Mouse (Mus musculus): ENCODE data around the gene Ski. TPM values are rescaled to one million over a fixed set of nuclear protein-coding genes. Genes with fewer than 3 reads are reported as not detected.

Gene Ski
- total and polyA plus RNA-seq, 2 experiments, result 4.2 to 19.5 TPM

DNA sequence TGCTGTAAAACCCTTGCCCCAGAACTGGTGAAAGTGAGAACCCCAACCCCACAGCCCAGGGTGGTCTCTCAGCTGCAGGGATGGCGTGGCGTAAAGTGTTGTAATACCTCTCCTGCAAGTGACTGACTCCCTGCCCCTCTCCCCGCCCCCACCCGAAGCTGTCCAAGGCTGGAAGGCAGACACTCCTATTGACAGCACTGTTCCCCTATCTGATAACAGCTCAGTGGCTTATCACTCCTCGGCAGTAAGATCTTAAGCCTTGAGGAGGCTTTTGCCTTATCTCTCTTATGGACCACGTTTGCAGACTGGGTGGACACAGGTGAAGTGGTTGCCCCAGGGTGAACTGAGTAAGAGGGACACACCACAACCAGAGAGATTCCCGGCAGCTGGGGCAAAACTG, 97.1 kb downstream of the Ski start:
- TF ChIP-seq POLR2A (IDR thresholded peaks at IDR 0.05; ENCODE audit: extremely low read depth, insufficient read depth, low read length) (no peak), CTCF (IDR thresholded peaks at IDR 0.05; ENCODE audit: low read depth, low read length) (no peak)
- Histone ChIP-seq H3K27ac (replicated peaks; ENCODE audit: insufficient read depth, low read depth, low read length) (no peak overlapping the region), H3K4me1 (ENCODE audit: control insufficient read depth, insufficient read depth, low read length) (peaks cover 12% of the 10 kb centered on the region), H3K36me3 (ENCODE audit: control insufficient read depth, insufficient read depth, low read length) (no peaks in the 10 kb centered on the region), H3K4me3 (ENCODE audit: insufficient read depth, low read depth, low read length) (no peak overlapping the region), H3K9ac (ENCODE audit: low read depth, low read length) (no peak overlapping the region), H3K79me2 (ENCODE audit: control insufficient read depth, insufficient read depth, low read length) (no peaks in the 10 kb centered on the region), H3K27me3 (ENCODE audit: control insufficient read depth, insufficient read depth, low read length) (no peaks in the 10 kb centered on the region)
- DNase-seq (ENCODE audit: extremely low read depth, low read depth, low spot score), result no peak
- WGBS, result 63% methylated on average over 7 of the region's 7 CpGs

DNA sequence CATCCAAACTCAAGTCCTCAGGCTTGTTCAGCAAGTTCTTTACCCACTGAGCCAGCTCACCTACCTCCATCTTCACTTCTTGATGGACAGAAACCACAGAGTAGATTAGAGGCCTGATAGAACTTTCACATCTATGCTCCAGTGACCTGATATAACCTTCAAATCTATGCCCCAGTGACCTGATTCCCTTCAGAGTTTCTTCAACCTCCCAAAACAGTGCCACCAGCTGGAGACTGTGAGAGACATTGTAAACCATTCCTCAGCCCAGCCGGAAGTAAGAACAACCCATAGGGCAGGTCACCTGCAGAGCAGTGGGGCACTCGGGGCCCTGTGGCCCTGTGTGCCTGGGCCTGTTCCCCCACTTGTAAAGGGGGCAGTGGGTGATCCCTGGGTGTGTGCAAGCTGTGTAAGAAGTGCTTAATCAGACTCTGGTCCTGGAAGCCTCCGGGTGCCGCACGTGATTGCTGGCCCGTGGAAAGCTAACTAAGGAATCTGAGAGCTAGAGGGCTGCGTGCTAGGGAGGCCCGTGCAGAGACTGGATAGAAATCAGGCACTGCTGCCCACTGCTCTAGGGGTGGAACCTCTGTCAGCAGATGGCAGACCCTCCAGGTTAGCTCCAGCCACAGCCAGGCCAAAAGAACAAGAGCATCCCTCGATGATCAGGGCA, 98.4 kb downstream of the Ski start:
- Histone ChIP-seq H3K36me3 (ENCODE audit: control insufficient read depth, insufficient read depth, low read length) (no peaks in the 10 kb centered on the region), H3K27me3 (ENCODE audit: control insufficient read depth, insufficient read depth, low read length) (no peaks in the 10 kb centered on the region), H3K4me1 (ENCODE audit: control insufficient read depth, insufficient read depth, low read length) (peaks cover 19% of the 10 kb centered on the region), H3K4me3 (ENCODE audit: insufficient read depth, low read depth, low read length) (no peak overlapping the region), H3K9ac (ENCODE audit: low read depth, low read length) (no peak overlapping the region), H3K27ac (replicated peaks; ENCODE audit: insufficient read depth, low read depth, low read length) (no peak overlapping the region), H3K79me2 (ENCODE audit: control insufficient read depth, insufficient read depth, low read length) (no peaks in the 10 kb centered on the region)
- TF ChIP-seq POLR2A (IDR thresholded peaks at IDR 0.05; ENCODE audit: extremely low read depth, insufficient read depth, low read length), result no peak
- no peak for TF ChIP-seq CTCF (IDR thresholded peaks at IDR 0.05; ENCODE audit: low read depth, low read length)
- WGBS, result 89% methylated on average over 9 of the region's 9 CpGs
- DNase-seq (ENCODE audit: extremely low read depth, low read depth, low spot score), result peak; percentile 55

GRCm38 (mm10) chr4:155122444-155123040, 99.8 kb downstream of the Ski start:
- WGBS, result 80% methylated on average over 16 of the region's 16 CpGs
- no peak for TF ChIP-seq CTCF (IDR thresholded peaks at IDR 0.05; ENCODE audit: low read depth, low read length)
- TF ChIP-seq POLR2A (IDR thresholded peaks at IDR 0.05; ENCODE audit: extremely low read depth, insufficient read depth, low read length), result no peak
- no peak for DNase-seq (ENCODE audit: extremely low read depth, low read depth, low spot score)
- no peaks in the 10 kb centered on the region for H3K36me3 ChIP-seq (ENCODE audit: control insufficient read depth, insufficient read depth, low read length)
- H3K9ac ChIP-seq (ENCODE audit: low read depth, low read length), result no peak overlapping the region
- peaks cover 19% of the 10 kb centered on the region for H3K4me1 ChIP-seq (ENCODE audit: control insufficient read depth, insufficient read depth, low read length)
- no peak overlapping the region for H3K27ac ChIP-seq (replicated peaks; ENCODE audit: insufficient read depth, low read depth, low read length)
- no peak overlapping the region for H3K4me3 ChIP-seq (ENCODE audit: insufficient read depth, low read depth, low read length)
- H3K79me2 ChIP-seq (ENCODE audit: control insufficient read depth, insufficient read depth, low read length), result no peaks in the 10 kb centered on the region
- H3K27me3 ChIP-seq (ENCODE audit: control insufficient read depth, insufficient read depth, low read length), result no peaks in the 10 kb centered on the region

DNA sequence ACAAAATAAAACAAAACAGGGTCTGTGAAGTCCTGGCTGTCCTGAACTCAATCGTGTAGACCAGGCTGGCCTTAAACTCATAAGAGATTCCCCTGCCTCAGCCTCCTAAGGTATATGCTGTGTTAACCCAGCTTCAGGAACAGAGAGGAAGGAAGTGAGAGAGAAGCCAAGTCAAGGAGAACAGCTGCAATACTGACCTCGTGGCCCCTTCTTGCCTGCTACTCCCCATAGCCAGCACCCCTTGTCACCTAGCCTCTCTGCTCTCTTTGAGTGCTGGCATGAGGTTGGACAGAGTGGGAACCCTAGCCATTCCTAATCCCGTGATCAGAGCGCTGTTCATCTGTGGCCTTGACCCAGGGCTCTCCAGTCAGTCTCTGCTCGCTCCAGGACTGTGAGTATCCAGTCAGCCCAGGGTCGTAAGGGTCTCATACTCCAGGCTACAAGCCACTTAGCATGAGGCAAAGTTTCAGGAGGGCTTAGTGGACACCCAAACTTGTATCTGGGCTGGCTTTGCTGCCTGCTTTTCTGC, 100.4 kb downstream of the Ski start:
- Histone ChIP-seq H3K4me1 (ENCODE audit: control insufficient read depth, insufficient read depth, low read length) (peaks cover 19% of the 10 kb centered on the region), H3K4me3 (ENCODE audit: insufficient read depth, low read depth, low read length) (no peak overlapping the region), H3K27me3 (ENCODE audit: control insufficient read depth, insufficient read depth, low read length) (no peaks in the 10 kb centered on the region), H3K36me3 (ENCODE audit: control insufficient read depth, insufficient read depth, low read length) (no peaks in the 10 kb centered on the region), H3K79me2 (ENCODE audit: control insufficient read depth, insufficient read depth, low read length) (no peaks in the 10 kb centered on the region), H3K27ac (replicated peaks; ENCODE audit: insufficient read depth, low read depth, low read length) (no peak overlapping the region), H3K9ac (ENCODE audit: low read depth, low read length) (no peak overlapping the region)
- peak; percentile 37 for DNase-seq (ENCODE audit: extremely low read depth, low read depth, low spot score)
- TF ChIP-seq POLR2A (IDR thresholded peaks at IDR 0.05; ENCODE audit: extremely low read depth, insufficient read depth, low read length) (no peak), CTCF (IDR thresholded peaks at IDR 0.05; ENCODE audit: low read depth, low read length) (no peak)
- WGBS, result 46% methylated on average over 6 of the region's 6 CpGs

DNA sequence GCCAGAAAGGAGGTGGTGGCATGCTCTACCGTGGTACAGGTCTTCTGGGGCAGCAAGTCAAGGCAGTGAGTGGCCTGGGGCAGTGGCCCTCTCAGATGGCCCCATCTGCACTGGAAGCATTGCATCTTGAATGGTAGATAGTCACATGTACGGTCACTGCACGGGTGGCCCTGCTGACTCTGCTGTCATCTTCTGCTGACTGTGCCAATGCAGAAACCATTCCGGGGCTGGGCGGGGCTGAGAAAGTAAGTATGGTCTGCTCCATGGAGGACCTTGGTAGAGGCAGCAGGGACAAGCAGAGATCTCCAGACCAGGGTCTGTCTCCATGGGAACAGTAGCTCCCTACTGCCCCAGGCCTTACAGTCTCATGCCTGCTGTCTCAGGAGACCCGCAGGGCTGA, 101.2 kb downstream of the Ski start:
- TF ChIP-seq CTCF (IDR thresholded peaks at IDR 0.05; ENCODE audit: low read depth, low read length) (no peak), POLR2A (IDR thresholded peaks at IDR 0.05; ENCODE audit: extremely low read depth, insufficient read depth, low read length) (no peak)
- DNase-seq (ENCODE audit: extremely low read depth, low read depth, low spot score), result peak; percentile 8
- H3K4me1 ChIP-seq (ENCODE audit: control insufficient read depth, insufficient read depth, low read length), result peaks cover 19% of the 10 kb centered on the region
- WGBS, result 70% methylated on average over 6 of the region's 6 CpGs
- no peak overlapping the region for H3K4me3 ChIP-seq (ENCODE audit: insufficient read depth, low read depth, low read length)
- H3K36me3 ChIP-seq (ENCODE audit: control insufficient read depth, insufficient read depth, low read length), result no peaks in the 10 kb centered on the region
- H3K27me3 ChIP-seq (ENCODE audit: control insufficient read depth, insufficient read depth, low read length), result no peaks in the 10 kb centered on the region
- H3K79me2 ChIP-seq (ENCODE audit: control insufficient read depth, insufficient read depth, low read length), result no peaks in the 10 kb centered on the region
- H3K27ac ChIP-seq (replicated peaks; ENCODE audit: insufficient read depth, low read depth, low read length), result peak overlapping the region; percentile 35; the same call in 1 of the 2 replicates
- peak overlapping the region; percentile 13; the same call in 1 of the 2 replicates for H3K9ac ChIP-seq (ENCODE audit: low read depth, low read length)

DNA sequence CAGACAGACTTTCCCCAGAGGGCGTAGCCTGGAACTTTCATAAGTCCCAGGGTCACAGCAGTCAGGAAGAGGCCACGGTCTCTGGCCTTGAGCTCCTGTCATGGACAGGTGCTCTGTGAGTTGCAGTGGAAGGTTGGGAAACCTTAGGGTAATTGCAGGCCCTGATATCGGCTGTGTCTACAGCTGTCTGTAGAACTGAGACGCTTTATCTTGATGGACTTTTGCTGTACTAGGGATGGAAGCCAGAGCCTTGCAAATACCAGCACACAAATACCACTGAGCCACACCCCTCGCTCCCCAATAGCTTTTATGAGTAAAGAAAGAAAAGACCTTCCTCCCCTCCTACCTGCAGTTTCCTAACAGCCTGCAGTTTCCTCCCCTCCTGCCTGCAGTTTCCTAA, 101.8 kb downstream of the Ski start:
- H3K27ac ChIP-seq (replicated peaks; ENCODE audit: insufficient read depth, low read depth, low read length), result peak overlapping the region; percentile 35; the same call in 1 of the 2 replicates
- H3K4me1 ChIP-seq (ENCODE audit: control insufficient read depth, insufficient read depth, low read length), result peaks cover 19% of the 10 kb centered on the region
- no peaks in the 10 kb centered on the region for H3K36me3 ChIP-seq (ENCODE audit: control insufficient read depth, insufficient read depth, low read length)
- DNase-seq (ENCODE audit: extremely low read depth, low read depth, low spot score), result peak; percentile 97
- WGBS, result 23% methylated on average over 5 of the region's 5 CpGs
- peak overlapping the region; percentile 13; the same call in 1 of the 2 replicates for H3K9ac ChIP-seq (ENCODE audit: low read depth, low read length)
- no peak overlapping the region for H3K4me3 ChIP-seq (ENCODE audit: insufficient read depth, low read depth, low read length)
- H3K79me2 ChIP-seq (ENCODE audit: control insufficient read depth, insufficient read depth, low read length), result no peaks in the 10 kb centered on the region
- no peaks in the 10 kb centered on the region for H3K27me3 ChIP-seq (ENCODE audit: control insufficient read depth, insufficient read depth, low read length)
- TF ChIP-seq CTCF (IDR thresholded peaks at IDR 0.05; ENCODE audit: low read depth, low read length), result no peak
- no peak for TF ChIP-seq POLR2A (IDR thresholded peaks at IDR 0.05; ENCODE audit: extremely low read depth, insufficient read depth, low read length)
